Mouse (Mus musculus) heart, embryonic 11.5 days (tissue): ENCODE results near the gene 1700001P01Rik. TPM values are rescaled to one million over a fixed set of nuclear protein-coding genes. Genes with fewer than 3 reads are reported as not detected.

Experiments
- ATAC-seq: fragments of 200-750 bp; cut with Nextera tagmentation; replicated peaks from 2 replicates; pipeline ENCODE4 v1.8.0; 2017; ENCODE audit warnings: moderate library complexity; ENCODE audit not compliant: insufficient number of reproducible peaks, low FRiP score, low TSS enrichment
- H3K27ac ChIP-seq: fragments of 300-500 bp; sonication (generic); 2 replicates; pipeline ENCODE4 v1.5.1; 2014; ENCODE audit warnings: mild to moderate bottlenecking, low read depth, low read length
- H3K27me3 ChIP-seq: fragments of 300-500 bp; sonication (generic); 2 replicates; pipeline ENCODE4 v1.6.1; 2014; ENCODE audit warnings: mild to moderate bottlenecking, low read length, mixed read lengths; ENCODE audit not compliant: control insufficient read depth, insufficient read depth
- H3K36me3 ChIP-seq: fragments of 300-500 bp; sonication (generic); 2 replicates; pipeline ENCODE4 v1.6.1; 2014; ENCODE audit warnings: mild to moderate bottlenecking, low read length, moderate library complexity, mixed read lengths; ENCODE audit not compliant: control insufficient read depth, insufficient read depth
- H3K4me1 ChIP-seq: fragments of 300-500 bp; sonication (generic); 2 replicates; pipeline ENCODE4 v1.6.1; 2014; ENCODE audit warnings: low read length; ENCODE audit not compliant: control insufficient read depth, insufficient read depth
- H3K4me2 ChIP-seq: fragments of 300-500 bp; sonication (generic); 2 replicates; pipeline ENCODE4 v1.6.1; 2014; ENCODE audit warnings: mild to moderate bottlenecking, moderate library complexity
- H3K4me3 ChIP-seq: fragments of 300-500 bp; sonication (generic); 2 replicates; pipeline ENCODE4 v1.5.1; 2014; ENCODE audit warnings: low read depth, low read length
- H3K9ac ChIP-seq: fragments of 300-500 bp; sonication (generic); 2 replicates; pipeline ENCODE4 v1.6.1; 2014; ENCODE audit warnings: mild to moderate bottlenecking, low read depth, low read length, moderate library complexity
- H3K9me3 ChIP-seq: fragments of 300-500 bp; sonication (generic); replicated peaks from 2 replicates; pipeline ENCODE4 v1.6.1; 2016; ENCODE audit warnings: low read length; ENCODE audit not compliant: control insufficient read depth
- WGBS: fragments of 180-500 bp; shearing (Covaris S2); extraction: QIAGEN DNeasy Blood & Tissue Kit; methylation state at CpG from one replicate; pipeline ENCODE4 v1.1.7; 2014; ENCODE audit not compliant: insufficient replicate concordance; 5-methylcytosine and 5-hydroxymethylcytosine counted together
- polyA plus RNA-seq: library from polyadenylated mRNA; unstranded; fragments of >200 nt; fragmentation: Nextera tagmentation; extraction: Ambion mirVana; gene quantifications from 2 replicates; pipeline ENCODE4 v1.2.1, GENCODE M21; 2014

1700001P01Rik gene
- polyA plus RNA-seq, 1 experiment from 2014 or later = not detected

GRCm38 (mm10) chr11:97753277-97753676 is 22.4 kb downstream of the 1700001P01Rik start:
- Histone ChIP-seq H3K27me3 (no peaks in the 10 kb centered on the region), H3K27ac (no peak overlapping the region), H3K36me3 (peaks cover 39% of the 10 kb centered on the region), H3K4me1 (no peaks in the 10 kb centered on the region), H3K9ac (no peak overlapping the region), H3K4me3 (no peak overlapping the region), H3K9me3 (no peaks in the 10 kb centered on the region), H3K4me2 (no peak overlapping the region)
- WGBS = 89% methylated on average over 8 of the region's 8 CpGs
- ATAC-seq = no peak

DNA sequence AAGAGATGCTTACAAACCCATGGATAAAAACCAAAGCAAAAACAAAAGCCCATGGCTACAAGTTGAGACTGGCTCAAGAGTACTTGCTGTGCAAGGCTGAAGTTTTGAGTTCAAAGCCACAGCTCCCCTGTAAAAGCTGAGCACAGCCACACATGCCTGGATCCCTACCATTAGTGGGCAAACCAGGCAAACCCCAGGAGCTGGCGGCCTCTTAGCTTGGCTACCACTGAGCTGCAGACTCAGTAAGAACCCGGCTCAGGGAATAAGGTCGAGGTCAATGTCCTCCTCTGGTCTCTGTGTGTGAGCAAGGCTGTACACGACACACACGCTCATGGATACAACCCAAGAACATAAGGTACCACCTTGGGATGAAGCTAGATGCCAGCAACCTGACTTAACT is 27.2 kb downstream of the 1700001P01Rik start:
- Histone ChIP-seq H3K4me3 (no peak overlapping the region), H3K27ac (no peak overlapping the region), H3K36me3 (peaks cover 34% of the 10 kb centered on the region), H3K27me3 (no peaks in the 10 kb centered on the region), H3K9me3 (no peaks in the 10 kb centered on the region), H3K4me2 (no peak overlapping the region), H3K4me1 (peaks cover 2% of the 10 kb centered on the region; the same call in 1 of the 2 replicates), H3K9ac (no peak overlapping the region)
- 81% methylated on average over 5 of the region's 5 CpGs for WGBS
- no peak for ATAC-seq

DNA sequence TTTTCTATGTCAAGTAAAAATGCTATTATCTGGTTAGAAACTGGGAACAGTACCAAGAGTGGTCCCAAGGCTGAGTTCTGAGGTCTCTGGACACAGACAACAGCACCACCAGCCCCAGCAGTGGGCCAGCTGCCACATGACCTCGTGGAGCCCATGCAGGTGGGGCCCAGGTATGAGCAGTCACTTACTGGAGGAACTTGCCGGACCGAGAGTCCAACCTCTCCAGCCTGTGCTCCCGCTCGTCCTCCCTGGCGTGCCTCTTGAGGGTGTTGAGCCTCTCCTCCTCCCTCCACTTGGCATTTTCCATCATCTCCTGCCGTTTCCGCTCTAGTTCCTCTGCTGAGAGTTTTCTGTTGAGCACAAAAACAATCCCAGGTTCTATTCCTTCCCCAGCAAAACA is 27.9 kb downstream of the 1700001P01Rik start:
- Histone ChIP-seq H3K9me3 (no peaks in the 10 kb centered on the region), H3K4me2 (no peak overlapping the region), H3K27me3 (no peaks in the 10 kb centered on the region), H3K9ac (no peak overlapping the region), H3K4me1 (peaks cover 9% of the 10 kb centered on the region), H3K4me3 (no peak overlapping the region), H3K27ac (no peak overlapping the region), H3K36me3 (peaks cover 26% of the 10 kb centered on the region)
- WGBS = 87% methylated on average over 8 of the region's 8 CpGs
- no peak for ATAC-seq

DNA sequence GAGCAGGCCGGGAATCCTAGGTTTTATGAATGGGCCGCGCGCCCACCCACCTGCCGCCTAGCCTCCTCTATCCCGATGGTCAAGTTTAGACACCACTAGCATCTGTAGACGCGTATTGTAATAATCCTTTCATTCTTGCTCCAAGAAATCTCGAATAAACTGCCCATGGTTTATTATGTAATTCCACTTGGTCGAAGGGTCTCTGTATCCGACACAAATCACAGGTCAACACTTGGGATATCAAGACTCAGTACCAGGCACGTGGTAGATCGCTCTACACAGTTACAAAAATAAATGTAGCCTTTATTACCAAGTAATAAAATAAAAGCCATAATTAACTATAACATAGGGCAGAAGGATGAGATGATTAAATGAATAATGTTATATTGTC is 30.4 kb downstream of the 1700001P01Rik start:
- Histone ChIP-seq H3K27ac (no peak overlapping the region), H3K4me2 (peak overlapping the region; percentile 55), H3K27me3 (no peaks in the 10 kb centered on the region), H3K9ac (no peak overlapping the region), H3K4me3 (peak overlapping the region; percentile 74), H3K36me3 (peaks cover 9% of the 10 kb centered on the region), H3K9me3 (no peaks in the 10 kb centered on the region), H3K4me1 (peaks cover 15% of the 10 kb centered on the region)
- WGBS = 10% methylated on average over 13 of the region's 13 CpGs
- no peak for ATAC-seq

DNA sequence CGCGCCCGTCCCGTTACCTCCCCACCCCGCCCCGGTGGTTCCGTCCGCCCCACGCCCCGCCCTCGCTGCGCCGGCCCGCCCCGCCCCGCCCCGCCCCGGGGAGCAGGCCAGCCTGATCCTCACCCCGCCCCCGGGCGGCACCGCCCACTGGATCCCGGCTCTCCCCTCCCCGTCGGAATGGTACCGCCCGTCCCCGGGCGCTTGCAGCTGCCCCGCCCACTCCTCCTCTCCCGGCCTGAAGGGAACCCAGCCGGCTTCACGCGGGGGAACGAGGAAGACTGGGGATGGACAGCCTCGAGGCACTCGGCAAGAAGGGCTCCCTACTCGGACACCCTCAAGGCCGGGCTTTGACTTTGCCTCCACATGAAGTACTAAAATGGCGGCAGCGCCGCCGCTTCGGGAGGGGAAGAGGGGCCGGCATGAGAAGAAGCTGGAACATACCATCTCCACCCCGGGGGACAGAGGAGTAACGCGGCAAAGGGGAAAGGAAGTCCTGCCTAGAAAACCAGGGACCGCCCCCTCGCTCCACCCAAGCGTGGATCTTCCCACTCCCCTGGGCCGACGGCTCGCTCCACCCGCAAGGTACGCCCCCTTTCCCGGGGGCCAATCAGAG is 30.9 kb downstream of the 1700001P01Rik start:
- Histone ChIP-seq H3K4me3 (peak overlapping the region; percentile 74), H3K27ac (peak overlapping the region; percentile 91), H3K9me3 (no peaks in the 10 kb centered on the region), H3K27me3 (no peaks in the 10 kb centered on the region), H3K4me1 (peaks cover 18% of the 10 kb centered on the region), H3K4me2 (peak overlapping the region; percentile 92), H3K36me3 (peaks cover 5% of the 10 kb centered on the region), H3K9ac (peak overlapping the region; percentile 92)
- under 1% methylated on average over 48 of the region's 57 CpGs for WGBS
- ATAC-seq = peak; percentile 92

GRCm38 (mm10) chr11:97744063-97744717 is 31.5 kb downstream of the 1700001P01Rik start, which contains the start of gene Pip4k2b:
Gene Pip4k2b (minus strand): TSS chr11:97744704.
- under 1% methylated on average over 58 of the region's 63 CpGs for WGBS
- peak; percentile 21; the same call in 1 of the 2 replicates for ATAC-seq

DNA sequence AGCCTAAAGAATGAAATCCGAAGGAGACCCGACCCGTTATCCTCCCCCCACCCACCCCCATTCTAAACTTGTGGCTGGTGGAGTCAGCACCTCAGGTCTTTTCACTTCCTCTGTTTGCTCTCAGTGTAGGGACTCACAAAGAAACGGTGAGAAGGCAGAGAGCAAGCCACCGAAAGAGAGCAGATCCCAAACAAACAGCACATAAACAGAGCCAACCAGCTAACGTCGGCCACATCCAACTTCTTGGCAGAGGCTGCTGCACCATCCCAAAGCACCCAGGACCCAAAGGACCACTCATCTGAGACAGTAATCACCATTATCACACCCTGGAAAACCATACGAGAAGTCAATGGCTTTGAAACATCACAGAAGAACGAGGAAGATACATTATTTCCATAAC is 32.3 kb downstream of the 1700001P01Rik start:
- H3K4me2 ChIP-seq = peak overlapping the region; percentile 92
- no peaks in the 10 kb centered on the region for H3K27me3 ChIP-seq
- 39% methylated on average over 9 of the region's 9 CpGs for WGBS
- no peaks in the 10 kb centered on the region for H3K9me3 ChIP-seq
- peak overlapping the region; percentile 74 for H3K4me3 ChIP-seq
- no peak for ATAC-seq
- peaks cover 18% of the 10 kb centered on the region for H3K4me1 ChIP-seq
- peaks cover 5% of the 10 kb centered on the region for H3K36me3 ChIP-seq
- peak overlapping the region; percentile 90 for H3K9ac ChIP-seq
- peak overlapping the region; percentile 91; the same call in 1 of the 2 replicates for H3K27ac ChIP-seq

More at GRCm38 (mm10) chr11:97744063-97744717, 31.5 kb downstream of the 1700001P01Rik start, which contains the start of gene Pip4k2b:
- H3K4me3 ChIP-seq = peak within 1 kb of the TSS; percentile 74
- H3K4me2 ChIP-seq = peak within 1 kb of the TSS; percentile 92
- no peaks in the 10 kb centered on the region for H3K9me3 ChIP-seq
- H3K9ac ChIP-seq = peak within 1 kb of the TSS; percentile 92
- no peaks in the 10 kb centered on the region for H3K27me3 ChIP-seq
- H3K4me1 ChIP-seq = peaks cover 18% of the 10 kb centered on the region
- peaks cover 5% of the 10 kb centered on the region for H3K36me3 ChIP-seq
- peak within 1 kb of the TSS; percentile 91 for H3K27ac ChIP-seq

DNA sequence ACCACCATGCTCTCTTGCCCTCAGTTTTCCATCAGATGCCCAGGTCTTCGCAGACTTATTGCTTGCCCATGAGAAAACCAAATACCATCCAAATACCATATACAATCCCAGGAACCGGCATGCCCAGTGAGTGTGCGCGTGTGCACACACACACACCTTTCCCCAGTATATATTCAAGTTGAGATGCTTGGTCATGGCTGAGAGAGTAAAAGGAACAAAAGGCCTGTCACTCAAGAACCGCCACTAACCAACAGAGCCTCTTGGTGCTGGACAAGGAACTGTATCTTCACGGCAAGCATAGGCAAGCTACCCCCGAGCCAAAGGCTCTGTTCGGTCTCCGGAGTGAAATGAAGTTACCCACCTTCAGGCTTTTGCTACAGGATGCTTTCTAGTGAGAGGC is 33.1 kb downstream of the 1700001P01Rik start:
- Histone ChIP-seq H3K36me3 (peaks cover 5% of the 10 kb centered on the region), H3K4me3 (peak overlapping the region; percentile 74), H3K9ac (no peak overlapping the region), H3K4me1 (peaks cover 18% of the 10 kb centered on the region), H3K9me3 (no peaks in the 10 kb centered on the region), H3K27ac (no peak overlapping the region), H3K4me2 (peak overlapping the region; percentile 92; the same call in 1 of the 2 replicates), H3K27me3 (no peaks in the 10 kb centered on the region)
- WGBS = 86% methylated on average over 9 of the region's 9 CpGs
- ATAC-seq = no peak
